ENCODE assay signal across 18 mouse cellular contexts in the genomic region with DNA sequence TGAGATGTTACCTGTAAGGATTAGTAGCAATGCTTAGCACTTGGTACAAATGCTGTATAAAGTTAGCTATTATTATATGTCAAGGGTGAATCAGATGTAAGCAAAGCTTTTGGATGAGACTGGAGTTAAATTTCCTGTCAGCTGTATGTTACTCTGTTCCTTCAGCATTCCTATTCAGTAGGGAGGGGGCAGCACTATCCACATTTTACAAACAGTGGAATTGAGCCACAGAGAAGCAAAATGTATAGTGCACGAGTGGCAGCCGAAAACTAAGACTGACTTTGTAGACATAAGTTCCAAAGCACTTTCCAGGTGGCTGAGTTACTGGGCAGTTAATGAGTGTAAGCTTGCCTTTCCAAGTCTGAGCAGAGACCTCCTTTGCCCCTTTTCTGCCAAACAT. TPM values are rescaled to one million over a fixed set of nuclear protein-coding genes. Genes with fewer than 3 reads are reported as not detected.
DNase-seq lines count a peak whose midpoint lies in the region; ATAC-seq lines count a peak whose summit lies in the region.
"Had no signal": no experiment of that assay in that cellular context is flagged by ENCODE, and none has a peak within 500 bp of the region (broad histone marks: within the 10 kb centered on the region; RNA-seq: fewer than 3 reads in every experiment).

No protein-coding gene starts in this region.

- no peak overlapping the region for H3K4me3 ChIP-seq in hindbrain, embryonic 14.5 days (replicated peaks; ENCODE audit: low read length)
- no peak overlapping the region for H3K4me3 ChIP-seq in hindbrain, embryonic 13.5 days
- no peak overlapping the region for H3K4me3 ChIP-seq in forebrain, embryonic 14.5 days (ENCODE audit: low read depth, low read length)
- H3K4me3 ChIP-seq in midbrain, embryonic 15.5 days, result no peak overlapping the region
- H3K4me3 ChIP-seq: embryonic facial prominence, embryonic 13.5 days; erythroblast, embryonic 14.5 days; heart, embryonic 10.5 days; limb, embryonic 12.5 days had no signal

- no peaks in the 10 kb centered on the region for H3K27me3 ChIP-seq in hindbrain, embryonic 14.5 days (ENCODE audit: control insufficient read depth, insufficient read depth, low read length)
- peaks cover 14% of the 10 kb centered on the region; the same call in 1 of the 2 replicates for H3K27me3 ChIP-seq in hindbrain, embryonic 13.5 days
- H3K27me3 ChIP-seq in forebrain, embryonic 14.5 days (replicated peaks; ENCODE audit: control insufficient read depth, insufficient read depth, low read length), result no peaks in the 10 kb centered on the region
- H3K27me3 ChIP-seq in midbrain, embryonic 15.5 days (replicated peaks), result peaks cover 9% of the 10 kb centered on the region; the same call in 1 of the 2 replicates

- no peaks in the 10 kb centered on the region for H3K36me3 ChIP-seq in hindbrain, embryonic 14.5 days (replicated peaks; ENCODE audit: control insufficient read depth, insufficient read depth)
- H3K36me3 ChIP-seq in hindbrain, embryonic 13.5 days, result no peaks in the 10 kb centered on the region
- no peaks in the 10 kb centered on the region for H3K36me3 ChIP-seq in forebrain, embryonic 14.5 days (ENCODE audit: control insufficient read depth, insufficient read depth, low read length)
- no peaks in the 10 kb centered on the region for H3K36me3 ChIP-seq in midbrain, embryonic 15.5 days (replicated peaks)
- H3K36me3 ChIP-seq: embryonic facial prominence, embryonic 13.5 days; heart, embryonic 10.5 days; limb, embryonic 12.5 days had no signal

- H3K27ac ChIP-seq in hindbrain, embryonic 14.5 days, result no peak overlapping the region
- H3K27ac ChIP-seq in hindbrain, embryonic 13.5 days, result no peak overlapping the region
- H3K27ac ChIP-seq in forebrain, embryonic 14.5 days (ENCODE audit: low read depth, low read length), result no peak overlapping the region
- no peak overlapping the region for H3K27ac ChIP-seq in midbrain, embryonic 15.5 days
- H3K27ac ChIP-seq: embryonic facial prominence, embryonic 13.5 days; heart, embryonic 10.5 days; limb, embryonic 12.5 days had no signal

- DNase-seq in hindbrain, embryonic 14.5 days (ENCODE audit: low spot score), result no peak
- DNase-seq in Muller cell, postnatal 12 days (ENCODE audit: inconsistent ontology term), result peak; percentile 2
- peak; percentile 29 for DNase-seq in forebrain, embryonic 14.5 days (ENCODE audit: low spot score)
- no peak for DNase-seq in urinary bladder, adult 2 months (ENCODE audit: low spot score)
- no peak for DNase-seq in testis, postnatal 14 days (ENCODE audit: low spot score)
- DNase-seq: adrenal gland, adult 2 months; liver, postnatal 0 days had no signal

- 65% methylated on average over 2 of the region's 2 CpGs for WGBS in hindbrain, embryonic 14.5 days
- 89% methylated on average over 2 of the region's 2 CpGs for WGBS in hindbrain, embryonic 13.5 days
- WGBS in forebrain, embryonic 14.5 days, result 55% methylated on average over 2 of the region's 2 CpGs
- 58% methylated on average over 2 of the region's 2 CpGs for whole genome bisulfite sequencing in midbrain, embryonic 15.5 days

- H3K9me3 ChIP-seq in hindbrain, embryonic 14.5 days (ENCODE audit: control insufficient read depth, low read length), result no peaks in the 10 kb centered on the region
- H3K9me3 ChIP-seq in hindbrain, embryonic 13.5 days, result no peaks in the 10 kb centered on the region
- H3K9me3 ChIP-seq in forebrain, embryonic 14.5 days (replicated peaks; ENCODE audit: control insufficient read depth, low read length), result no peaks in the 10 kb centered on the region
- no peaks in the 10 kb centered on the region for H3K9me3 ChIP-seq in midbrain, embryonic 15.5 days
- H3K9me3 ChIP-seq: embryonic facial prominence, embryonic 13.5 days; heart, embryonic 10.5 days; limb, embryonic 12.5 days had no signal

- no peak overlapping the region for H3K9ac ChIP-seq in hindbrain, embryonic 14.5 days
- H3K9ac ChIP-seq in hindbrain, embryonic 13.5 days, result no peak overlapping the region
- H3K9ac ChIP-seq in forebrain, embryonic 14.5 days (ENCODE audit: low read length), result no peak overlapping the region
- no peak overlapping the region for H3K9ac ChIP-seq in midbrain, embryonic 15.5 days
- H3K9ac ChIP-seq: embryonic facial prominence, embryonic 13.5 days; limb, embryonic 12.5 days; liver, postnatal 0 days had no signal

- ATAC-seq in hindbrain, embryonic 14.5 days (ENCODE audit: low FRiP score), result peak; percentile 23; the same call in 1 of the 2 replicates
- ATAC-seq in hindbrain, embryonic 13.5 days (ENCODE audit: low FRiP score), result no peak
- peak; percentile 50; the same call in 1 of the 2 replicates for ATAC-seq in forebrain, embryonic 14.5 days
- peak; percentile 50; the same call in 1 of the 2 replicates for ATAC-seq in midbrain, embryonic 15.5 days (replicated peaks)
- ATAC-seq: intestine, postnatal 0 days; liver, postnatal 0 days; Patski had no signal

- H3K4me2 ChIP-seq in hindbrain, embryonic 14.5 days (replicated peaks), result no peak overlapping the region
- no peak overlapping the region for H3K4me2 ChIP-seq in hindbrain, embryonic 13.5 days
- H3K4me2 ChIP-seq in forebrain, embryonic 14.5 days (ENCODE audit: low read length), result no peak overlapping the region
- H3K4me2 ChIP-seq in midbrain, embryonic 15.5 days, result no peak overlapping the region
- H3K4me2 ChIP-seq: limb, embryonic 12.5 days; liver, embryonic 11.5 days had no signal

- H3K4me1 ChIP-seq in hindbrain, embryonic 14.5 days (replicated peaks; ENCODE audit: control insufficient read depth, insufficient read depth, low read length), result peaks cover 7% of the 10 kb centered on the region
- H3K4me1 ChIP-seq in hindbrain, embryonic 13.5 days (replicated peaks), result peaks cover 15% of the 10 kb centered on the region
- H3K4me1 ChIP-seq in forebrain, embryonic 14.5 days (ENCODE audit: control insufficient read depth, insufficient read depth, low read length), result peaks cover 6% of the 10 kb centered on the region; the same call in 1 of the 2 replicates
- H3K4me1 ChIP-seq in midbrain, embryonic 15.5 days, result peaks cover 12% of the 10 kb centered on the region
- H3K4me1 ChIP-seq: heart, embryonic 10.5 days; limb, embryonic 12.5 days had no signal

RNA-seq across cellular contexts. Expression of gene Tnr, which starts 0.5 kb away (rescaled TPM):
- polyA plus RNA-seq in hindbrain, embryonic 14.5 days (2014; fragmentation: Nextera tagmentation; extraction: Ambion mirVana), result 4.2 and 5.1 TPM in 2 replicates
- polyA plus RNA-seq in hindbrain, embryonic 13.5 days (2015; fragmentation: Nextera tagmentation; extraction: Ambion mirVana), result 2.7 and 3.0 TPM in 2 replicates
- polyA plus RNA-seq in forebrain, embryonic 14.5 days (2014; fragmentation: Nextera tagmentation; extraction: Ambion mirVana), result 2.6 and 3.9 TPM in 2 replicates
- polyA plus RNA-seq in midbrain, embryonic 15.5 days (2015; fragmentation: Nextera tagmentation; extraction: Ambion mirVana), result 6.0 and 6.6 TPM in 2 replicates
- polyA plus RNA-seq in urinary bladder, adult 2 months (2012; rRNA removed), result 0.03 and 0.04 TPM in 2 replicates
- polyA plus RNA-seq: erythroblast, embryonic 14.5 days; kidney, embryonic 14.5 days; limb, embryonic 12.5 days; liver, postnatal 0 days; spleen, adult 2 months had no signal

Comparison
In these comparisons a context has a peak if more than half of its experiments do, and no peak if none do; other contexts are left out.
1. DNase-seq: peak in Muller cell, postnatal 12 days (single experiment) and forebrain, embryonic 14.5 days (single experiment); none in hindbrain, embryonic 14.5 days (single experiment), urinary bladder, adult 2 months (single experiment) and testis, postnatal 14 days (single experiment).